Mouse (Mus musculus): Measurements from ENCODE around the gene Anxa11.

DNA sequence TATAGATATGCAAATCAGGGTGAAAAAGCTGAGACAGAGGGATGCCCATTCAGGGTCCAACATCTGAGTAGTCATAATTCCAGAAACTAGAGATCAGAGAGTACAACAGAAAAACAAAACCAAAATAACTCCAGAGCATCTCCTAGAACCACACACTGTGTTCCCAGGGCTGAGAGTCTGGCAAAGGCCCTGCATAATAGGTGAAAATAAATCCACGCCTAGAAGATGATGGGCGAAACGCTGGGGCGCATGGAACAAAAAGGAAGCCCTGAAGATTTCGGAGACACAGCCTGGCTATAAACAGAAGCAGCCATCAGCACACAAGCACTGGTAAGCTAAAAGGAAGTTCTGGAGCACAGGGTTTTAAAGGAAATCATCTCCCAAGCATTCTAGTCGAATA lies 46.9 kb upstream of the Anxa11 start:
- TF ChIP-seq POLR2A (IDR thresholded peaks at IDR 0.05; ENCODE audit: extremely low read depth, insufficient read depth, low read length) (no peak), CTCF (IDR thresholded peaks at IDR 0.05; ENCODE audit: extremely low read depth, insufficient read depth, low read length) (no peak)
